13 mouse cellular contexts compared by ENCODE assay signal in genomic region chr6:122391126-122391525, GRCm38 (mm10). TPM values are rescaled to one million over a fixed set of nuclear protein-coding genes. Genes with fewer than 3 reads are reported as not detected.
DNase-seq lines count a peak whose midpoint lies in the region; ATAC-seq lines count a peak whose summit lies in the region.
"Had no signal": no experiment of that assay in that cellular context is flagged by ENCODE, and none has a peak within 500 bp of the region (broad histone marks: within the 10 kb centered on the region; RNA-seq: fewer than 3 reads in every experiment).

No protein-coding gene starts in this region.

- no peaks in the 10 kb centered on the region for H3K36me3 ChIP-seq in forebrain, embryonic 16.5 days (ENCODE audit: control insufficient read depth, insufficient read depth)
- H3K36me3 ChIP-seq in forebrain, embryonic 15.5 days: no peaks in the 10 kb centered on the region
- no peaks in the 10 kb centered on the region for H3K36me3 ChIP-seq in midbrain, embryonic 10.5 days
- no peaks in the 10 kb centered on the region for H3K36me3 ChIP-seq in midbrain, embryonic 14.5 days (ENCODE audit: control insufficient read depth, insufficient read depth, low read length)
- H3K36me3 ChIP-seq in liver, embryonic 15.5 days (replicated peaks): peaks cover 14% of the 10 kb centered on the region

- no peak overlapping the region for H3K4me3 ChIP-seq in forebrain, embryonic 16.5 days (replicated peaks; ENCODE audit: low read length)
- no peak overlapping the region for H3K4me3 ChIP-seq in forebrain, embryonic 15.5 days
- H3K4me3 ChIP-seq in midbrain, embryonic 10.5 days: no peak overlapping the region
- no peak overlapping the region for H3K4me3 ChIP-seq in midbrain, embryonic 14.5 days (replicated peaks; ENCODE audit: low read depth, low read length)
- peak overlapping the region; percentile 66 for H3K4me3 ChIP-seq in liver, embryonic 15.5 days (replicated peaks)

- no peak for DNase-seq in midbrain, embryonic 10.5 days (ENCODE audit: low spot score)
- no peak for DNase-seq in midbrain, embryonic 14.5 days
- peak; percentile 28 for DNase-seq in c-Kit-positive CD71-positive TER-119-negative erythroid progenitor cells, embryonic 14.5 days (ENCODE audit: low read depth)
- no peak for DNase-seq in cerebellum, adult 18-20 months
- DNase-seq in cerebellum, adult 9-11 months: no peak
- DNase-seq: cerebellum, adult 11-12 months; heart, adult 18-20 months; kidney, adult 9 months; lung, postnatal 4 days had no signal

- no peak overlapping the region for H3K9ac ChIP-seq in forebrain, embryonic 16.5 days (replicated peaks; ENCODE audit: low read depth, low read length)
- H3K9ac ChIP-seq in forebrain, embryonic 15.5 days (replicated peaks): no peak overlapping the region
- no peak overlapping the region for H3K9ac ChIP-seq in midbrain, embryonic 14.5 days (replicated peaks; ENCODE audit: low read length)
- H3K9ac ChIP-seq in liver, embryonic 15.5 days: peak overlapping the region; percentile 72

- ATAC-seq in forebrain, embryonic 16.5 days: 0 out of 2 replicates have a peak, but pooled peaks have one; percentile 4
- no peak for ATAC-seq in forebrain, embryonic 15.5 days (replicated peaks)
- ATAC-seq in midbrain, embryonic 14.5 days (ENCODE audit: low FRiP score, low TSS enrichment): no peak
- ATAC-seq in liver, embryonic 15.5 days (ENCODE audit: insufficient read depth): 0 out of 2 replicates have a peak, but pooled peaks have one; percentile 10

- H3K27me3 ChIP-seq in forebrain, embryonic 16.5 days (replicated peaks; ENCODE audit: control insufficient read depth, insufficient read depth, low read length): no peaks in the 10 kb centered on the region
- no peaks in the 10 kb centered on the region for H3K27me3 ChIP-seq in forebrain, embryonic 15.5 days
- no peaks in the 10 kb centered on the region for H3K27me3 ChIP-seq in midbrain, embryonic 10.5 days (ENCODE audit: low read depth, poor library complexity, severe bottlenecking)
- H3K27me3 ChIP-seq in midbrain, embryonic 14.5 days (ENCODE audit: control insufficient read depth, insufficient read depth, low read length): no peaks in the 10 kb centered on the region
- no peaks in the 10 kb centered on the region for H3K27me3 ChIP-seq in liver, embryonic 15.5 days

- no peak overlapping the region for H3K27ac ChIP-seq in forebrain, embryonic 16.5 days (ENCODE audit: low read length)
- no peak overlapping the region for H3K27ac ChIP-seq in forebrain, embryonic 15.5 days (replicated peaks)
- peak overlapping the region; percentile 34; the same call in 1 of the 2 replicates for H3K27ac ChIP-seq in midbrain, embryonic 10.5 days (replicated peaks)
- H3K27ac ChIP-seq in midbrain, embryonic 14.5 days (replicated peaks; ENCODE audit: low read depth, low read length): no peak overlapping the region
- H3K27ac ChIP-seq in liver, embryonic 15.5 days (replicated peaks): peak overlapping the region; percentile 96
- H3K27ac ChIP-seq: stomach, postnatal 0 days had no signal

- WGBS in forebrain, embryonic 16.5 days: 85% methylated on average over 10 of the region's 10 CpGs
- 82% methylated on average over 10 of the region's 10 CpGs for WGBS in forebrain, embryonic 15.5 days
- WGBS in midbrain, embryonic 10.5 days: 81% methylated on average over 10 of the region's 10 CpGs
- WGBS in midbrain, embryonic 14.5 days: 86% methylated on average over 10 of the region's 10 CpGs
- WGBS in liver, embryonic 15.5 days (ENCODE audit: insufficient replicate concordance): 37% methylated on average over 10 of the region's 10 CpGs

- no peaks in the 10 kb centered on the region for H3K9me3 ChIP-seq in forebrain, embryonic 16.5 days (ENCODE audit: control insufficient read depth, low read length)
- no peaks in the 10 kb centered on the region for H3K9me3 ChIP-seq in forebrain, embryonic 15.5 days
- no peaks in the 10 kb centered on the region for H3K9me3 ChIP-seq in midbrain, embryonic 10.5 days (replicated peaks)
- H3K9me3 ChIP-seq in midbrain, embryonic 14.5 days (ENCODE audit: control insufficient read depth, low read length): no peaks in the 10 kb centered on the region
- H3K9me3 ChIP-seq in liver, embryonic 15.5 days (replicated peaks): no peaks in the 10 kb centered on the region

- peaks cover 3% of the 10 kb centered on the region; the same call in 1 of the 2 replicates for H3K4me1 ChIP-seq in forebrain, embryonic 16.5 days (replicated peaks; ENCODE audit: control insufficient read depth, insufficient read depth, low read length)
- H3K4me1 ChIP-seq in forebrain, embryonic 15.5 days: no peaks in the 10 kb centered on the region
- peaks cover 7% of the 10 kb centered on the region; the same call in 1 of the 2 replicates for H3K4me1 ChIP-seq in midbrain, embryonic 10.5 days
- H3K4me1 ChIP-seq in midbrain, embryonic 14.5 days (ENCODE audit: control insufficient read depth, insufficient read depth, low read length): no peaks in the 10 kb centered on the region
- H3K4me1 ChIP-seq in liver, embryonic 15.5 days (replicated peaks): peaks cover 63% of the 10 kb centered on the region

- no peak overlapping the region for H3K4me2 ChIP-seq in forebrain, embryonic 16.5 days (ENCODE audit: low read length)
- H3K4me2 ChIP-seq in forebrain, embryonic 15.5 days (replicated peaks): no peak overlapping the region
- H3K4me2 ChIP-seq in midbrain, embryonic 14.5 days (ENCODE audit: low read length): no peak overlapping the region
- peak overlapping the region; percentile 84 for H3K4me2 ChIP-seq in liver, embryonic 15.5 days

RNA-seq across cellular contexts. Expression of gene Phc1, which starts 50.8 kb away (rescaled TPM):
- 32.7 and 36.9 TPM in 2 replicates for polyA plus RNA-seq in forebrain, embryonic 16.5 days (2015; fragmentation: Nextera tagmentation; extraction: Ambion mirVana)
- 34.2 and 36.1 TPM in 2 replicates for polyA plus RNA-seq in forebrain, embryonic 15.5 days (2015; fragmentation: Nextera tagmentation; extraction: Ambion mirVana)
- polyA plus RNA-seq in midbrain, embryonic 10.5 days (2016; fragmentation: Nextera tagmentation; extraction: Ambion mirVana): 26.6 and 29.3 TPM in 2 replicates
- polyA plus RNA-seq in midbrain, embryonic 14.5 days (2014; fragmentation: Nextera tagmentation; extraction: Ambion mirVana): 43.3 and 46.7 TPM in 2 replicates
- 1.3 TPM in 2 replicates for polyA plus RNA-seq in liver, embryonic 15.5 days (2015; fragmentation: Nextera tagmentation; extraction: Ambion mirVana)

Comparison
In these comparisons a context has a peak if more than half of its experiments do, and no peak if none do; other contexts are left out.
1. ATAC-seq: peak in forebrain, embryonic 16.5 days (single experiment) and liver, embryonic 15.5 days (single experiment); none in forebrain, embryonic 15.5 days (single experiment) and midbrain, embryonic 14.5 days (single experiment).
2. H3K27ac ChIP-seq: peak in midbrain, embryonic 10.5 days (single experiment) and liver, embryonic 15.5 days (single experiment); none in forebrain, embryonic 16.5 days (single experiment), forebrain, embryonic 15.5 days (single experiment) and midbrain, embryonic 14.5 days (single experiment).
3. RNA of gene Phc1, which starts 50.8 kb away (polyA plus RNA-seq): 43.3 to 46.7 TPM in midbrain, embryonic 14.5 days, 32.7 to 36.9 TPM in forebrain, embryonic 16.5 days, 34.2 to 36.1 TPM in forebrain, embryonic 15.5 days and 26.6 to 29.3 TPM in midbrain, embryonic 10.5 days; 1.3 TPM in liver, embryonic 15.5 days; every median in the first group is over 10 times any median in the second.